Mouse (Mus musculus) testis, postnatal 10 days (tissue): ENCODE measurements around the gene Lrpprc.

Experiments used
- DNase-seq: peaks from one replicate; pipeline ENCODE4 v3.0.0; 2021; ENCODE audit warnings: low spot score

The Lrpprc gene

DNA sequence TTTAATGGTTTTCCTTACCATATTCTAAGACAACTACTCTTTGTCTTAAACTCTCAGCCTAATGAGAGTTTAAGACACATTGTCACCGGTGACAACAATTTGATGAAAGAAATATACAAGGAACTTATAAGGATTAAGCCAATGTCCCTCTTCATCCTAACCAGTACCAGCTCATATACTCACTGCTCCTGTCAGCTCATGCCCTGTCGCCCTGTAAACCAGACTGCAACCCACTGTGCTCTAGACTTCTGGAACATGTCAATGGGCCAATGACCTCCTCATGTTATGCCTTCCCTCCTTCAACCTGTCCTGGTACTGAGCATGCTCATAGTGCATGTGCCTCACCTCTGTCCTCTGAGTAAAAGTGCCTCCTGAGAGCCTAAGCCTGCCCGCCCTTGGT lies 122.7 kb downstream of the Lrpprc start:
- no peak for DNase-seq

- no peak for DNase-seq
Measured at GRCm38 (mm10) chr17:84665691-84666090, 124.9 kb downstream of the Lrpprc start.

DNA sequence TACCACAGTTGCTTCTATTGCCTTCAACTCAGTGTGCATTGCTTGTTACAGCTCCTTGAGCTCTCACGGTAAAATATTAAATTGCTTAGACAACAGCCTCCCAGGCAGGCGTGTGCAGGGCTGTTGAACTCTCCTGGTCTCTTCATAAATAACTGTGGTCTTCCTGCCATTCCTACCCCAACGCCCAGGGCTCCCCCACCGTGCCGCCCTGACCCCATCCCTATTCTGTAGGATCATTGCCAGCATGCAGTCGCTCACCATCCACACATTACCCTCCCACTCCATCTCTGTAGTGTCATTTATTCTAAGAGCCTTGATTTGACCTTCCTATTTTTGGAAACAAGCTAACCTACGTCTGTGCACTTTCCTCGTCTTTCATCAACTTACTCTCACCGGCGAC lies 125.5 kb downstream of the Lrpprc start:
- no peak for DNase-seq

GRCm38 (mm10) chr17:84658951-84659350 lies 131.6 kb downstream of the Lrpprc start:
- no peak for DNase-seq

- no peak for DNase-seq
Measured at GRCm38 (mm10) chr17:84658195-84658594, 132.4 kb downstream of the Lrpprc start.

DNA sequence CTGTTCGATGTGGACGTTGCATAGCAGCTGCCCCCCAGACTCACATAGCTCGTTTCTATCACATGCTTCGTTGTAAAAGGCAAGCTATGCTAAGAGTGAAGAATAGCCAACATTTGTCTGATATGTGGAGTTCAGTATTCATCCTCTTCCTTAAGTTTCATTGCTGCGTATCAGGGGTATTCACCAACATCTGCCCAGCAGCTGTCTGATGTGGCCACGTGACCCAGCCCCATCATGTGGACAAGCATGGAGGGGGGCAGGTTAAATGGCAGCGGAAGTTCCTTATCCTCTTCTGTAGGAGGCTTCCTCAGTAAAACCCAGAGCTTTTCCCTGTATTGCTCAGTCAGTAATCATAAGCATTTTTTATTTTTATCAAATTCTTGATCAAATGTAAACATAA lies 132.8 kb downstream of the Lrpprc start:
- DNase-seq, result no peak

- DNase-seq, result no peak
Measured at GRCm38 (mm10) chr17:84657422-84657732, 133.2 kb downstream of the Lrpprc start.

DNA sequence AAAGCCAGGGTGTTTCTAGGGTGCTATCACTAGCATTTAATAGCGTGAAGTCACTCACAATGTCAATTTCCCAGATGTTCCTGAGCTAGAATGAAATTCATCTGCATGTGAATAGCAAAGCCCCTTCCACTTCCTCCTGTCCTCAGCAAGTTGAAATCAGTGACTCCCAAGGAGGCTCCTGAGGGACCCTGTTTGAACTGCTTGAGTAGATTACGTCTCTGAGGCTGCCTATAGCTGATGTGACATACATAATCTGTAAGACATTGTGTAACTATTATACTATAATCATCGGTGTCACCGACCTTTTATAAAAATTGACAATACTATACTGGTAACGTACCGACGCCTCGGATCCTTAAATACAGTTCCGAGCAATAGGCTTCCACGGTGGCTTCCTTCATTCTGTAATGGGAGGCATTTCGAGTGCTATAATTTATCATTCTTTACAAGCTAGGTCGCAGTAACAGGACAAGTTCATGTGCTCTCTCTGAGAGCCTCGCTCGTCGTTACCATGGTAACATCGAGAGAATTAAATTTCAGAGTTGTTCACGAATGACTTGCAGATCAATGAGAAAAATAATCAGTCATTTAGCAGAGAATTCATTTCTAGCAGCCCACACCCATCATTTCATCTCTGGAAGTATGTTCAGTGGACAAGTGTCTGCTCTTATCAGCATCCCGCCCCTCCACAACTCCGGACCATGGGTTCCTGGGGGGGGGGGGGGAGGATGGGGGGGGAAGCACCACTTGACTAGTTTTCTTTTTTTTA lies 133.8 kb downstream of the Lrpprc start:
- no peak for DNase-seq

GRCm38 (mm10) chr17:84656205-84656604 lies 134.4 kb downstream of the Lrpprc start:
- no peak for DNase-seq
